Mouse (Mus musculus): ENCODE results near the gene Gm16442.
"Not testable (repeated sequence)": the region's sequence is repeated elsewhere in the genome, so short reads cannot be mapped to it uniquely, and the experiment has no call there.

The Gm16442 gene

DNA sequence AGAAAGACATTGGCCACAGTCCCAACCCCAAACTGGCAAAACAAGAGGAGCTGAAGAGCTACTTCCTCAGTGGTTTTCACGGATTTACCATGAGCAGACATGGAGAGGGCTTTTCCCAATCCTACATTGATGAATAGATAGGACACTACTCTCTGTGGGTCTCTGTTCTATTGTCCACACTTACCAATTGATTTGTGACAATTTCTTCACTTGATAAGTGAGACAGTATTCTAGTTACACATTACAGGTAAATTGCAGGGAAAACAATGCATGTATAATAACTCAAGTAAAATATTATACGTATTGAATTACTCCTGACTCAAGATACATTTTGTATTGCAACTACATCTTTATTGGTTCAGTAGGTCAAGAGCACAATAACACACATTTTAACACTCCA is at the start of gene Gm16442:
Gm16442 (minus strand) TSS at position 101 of the 400 bp plus-strand sequence.
- not testable (repeated sequence) for DNase-seq

DNA sequence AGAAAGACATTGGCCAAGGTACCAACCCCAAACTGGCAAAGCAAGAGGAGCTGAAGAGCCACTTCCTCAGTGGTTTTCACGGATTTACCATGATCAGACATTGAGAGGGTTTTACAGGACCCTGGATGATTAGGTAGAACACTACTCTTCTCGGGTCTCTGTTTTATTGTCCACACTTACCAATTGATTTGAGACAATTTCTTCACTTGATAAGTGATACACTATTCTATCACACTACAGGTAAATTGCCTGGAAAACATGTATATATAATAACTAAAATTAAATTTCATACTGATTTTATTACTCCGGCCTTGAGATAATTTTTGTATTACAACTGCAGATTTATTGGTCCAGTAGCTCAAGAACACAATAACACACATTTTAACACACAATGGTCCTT is 45.9 kb upstream of the Gm16442 start, which contains the start of gene Vmn1r94:
Vmn1r94 (minus strand) TSS at position 101 of the 400 bp plus-strand sequence.
- not testable (repeated sequence) for DNase-seq

DNA sequence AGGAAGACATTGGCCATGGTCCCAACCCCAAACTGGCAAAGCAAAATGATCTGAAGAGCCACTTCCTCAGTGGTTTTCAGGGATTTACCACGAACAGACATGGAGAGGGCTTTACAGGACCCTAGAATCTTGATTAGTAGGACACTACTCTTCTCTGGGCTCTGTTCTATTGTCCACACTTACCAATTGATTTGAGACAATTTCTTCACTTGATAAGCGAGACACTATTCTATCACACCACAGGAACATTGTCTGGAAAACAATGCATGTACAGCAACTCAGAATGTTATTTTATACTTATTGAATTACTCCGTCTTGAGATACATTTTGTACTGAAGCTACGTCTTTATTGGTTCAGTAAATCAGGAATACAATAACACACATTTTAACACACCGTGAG is 16.6 kb upstream of the Gm16442 start, which contains the start of gene Vmn1r93:
Vmn1r93 (minus strand) TSS at position 101 of the 400 bp plus-strand sequence.
- DNase-seq = not testable (repeated sequence)

DNA sequence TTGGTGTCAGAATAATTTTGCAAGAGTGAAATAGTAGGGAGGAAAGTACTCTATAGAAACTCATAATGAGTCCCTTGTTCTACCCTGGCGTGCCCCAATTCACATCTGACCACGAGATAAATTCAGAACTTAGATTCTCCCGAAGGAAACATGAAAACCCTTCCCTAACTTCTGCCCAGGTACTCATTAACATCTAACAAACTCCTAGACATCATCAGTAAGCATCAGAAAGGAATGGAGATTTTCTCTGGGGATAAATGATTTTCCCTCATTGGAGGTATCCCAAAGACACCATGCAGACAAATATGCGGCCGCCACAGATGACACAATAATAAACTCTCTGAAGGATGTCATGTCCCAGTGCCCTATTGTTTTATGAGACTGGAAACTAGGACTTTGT is 23.0 kb downstream of the Gm16442 start, which contains the start of gene Vmn1r91:
Vmn1r91 (plus strand) TSS at position 301 of the 400 bp plus-strand sequence.
- DNase-seq = not testable (repeated sequence)

DNA sequence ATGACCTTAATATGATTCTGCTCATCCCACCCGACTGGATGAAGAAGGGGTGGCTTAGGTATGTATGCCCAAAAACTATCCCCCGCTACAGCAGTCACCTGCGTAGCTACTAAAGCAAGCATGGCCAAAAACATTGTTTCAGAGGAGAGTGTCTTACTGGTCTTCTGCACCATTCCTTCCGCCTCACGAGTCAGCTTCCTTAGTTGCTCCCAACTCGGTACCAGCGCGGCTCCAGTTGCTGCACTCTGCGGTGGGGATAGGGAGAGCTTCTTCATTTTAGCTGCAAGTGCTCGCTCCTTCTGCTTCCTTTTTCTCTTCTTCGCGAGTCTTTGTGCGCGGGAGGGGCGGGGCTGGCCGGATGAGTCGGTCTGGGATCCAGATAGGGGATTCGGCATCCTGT is 44.3 kb downstream of the Gm16442 start:
- DNase-seq = not testable (repeated sequence)
